Mouse (Mus musculus) cortical plate, adult 2 months (tissue): ENCODE data around the gene Slc2a5.

ENCODE experiments used
- CTCF ChIP-seq: fragments of 200-500 bp; IDR thresholded peaks from 2 replicates; pipeline ENCODE4 v1.5.1; 2011; ENCODE audit warnings: mild to moderate bottlenecking, control low read depth, low read length; ENCODE audit not compliant: insufficient read depth; ENCODE audit errors: extremely low read depth
- POLR2A ChIP-seq: fragments of 200-500 bp; IDR thresholded peaks from 2 replicates; pipeline ENCODE4 v1.6.1; 2011; ENCODE audit warnings: mild to moderate bottlenecking, low read length, control low read depth; ENCODE audit not compliant: insufficient read depth; ENCODE audit errors: extremely low read depth

- TF ChIP-seq POLR2A (no peak), CTCF (no peak)
Observed at GRCm38 (mm10) chr4:150164875-150165274, 45.8 kb downstream of the Slc2a5 start.
